Mouse (Mus musculus): Measurements from ENCODE around the gene Cma1. TPM values are rescaled to one million over a fixed set of nuclear protein-coding genes. Genes with fewer than 3 reads are reported as not detected.

Cma1 gene
- polyA plus RNA-seq (2012; rRNA removed): 0.52 and 0.98 TPM in 2 replicates

DNA sequence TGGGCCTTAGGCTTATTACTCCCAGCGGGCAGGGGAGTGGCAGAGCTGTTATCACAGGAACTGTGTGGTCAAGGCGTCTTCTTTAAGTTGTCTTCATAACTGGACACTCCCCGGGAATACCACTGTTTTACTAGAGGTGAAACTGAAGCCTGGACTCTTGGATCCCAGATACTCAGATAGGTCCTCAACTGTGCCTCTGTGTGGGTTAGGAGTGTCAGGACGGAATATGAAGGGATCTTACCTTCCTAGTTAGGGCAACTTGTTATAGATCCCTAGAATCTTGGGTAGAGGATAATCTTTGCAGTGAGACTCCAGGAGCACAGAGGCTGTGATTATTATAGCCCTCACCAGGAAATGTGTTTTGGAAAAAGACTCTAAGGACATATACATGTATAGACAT, at the start of gene Cma1:
Gene Cma1, minus strand, starts transcription at position 101 of the 400 bp plus-strand sequence.

DNA sequence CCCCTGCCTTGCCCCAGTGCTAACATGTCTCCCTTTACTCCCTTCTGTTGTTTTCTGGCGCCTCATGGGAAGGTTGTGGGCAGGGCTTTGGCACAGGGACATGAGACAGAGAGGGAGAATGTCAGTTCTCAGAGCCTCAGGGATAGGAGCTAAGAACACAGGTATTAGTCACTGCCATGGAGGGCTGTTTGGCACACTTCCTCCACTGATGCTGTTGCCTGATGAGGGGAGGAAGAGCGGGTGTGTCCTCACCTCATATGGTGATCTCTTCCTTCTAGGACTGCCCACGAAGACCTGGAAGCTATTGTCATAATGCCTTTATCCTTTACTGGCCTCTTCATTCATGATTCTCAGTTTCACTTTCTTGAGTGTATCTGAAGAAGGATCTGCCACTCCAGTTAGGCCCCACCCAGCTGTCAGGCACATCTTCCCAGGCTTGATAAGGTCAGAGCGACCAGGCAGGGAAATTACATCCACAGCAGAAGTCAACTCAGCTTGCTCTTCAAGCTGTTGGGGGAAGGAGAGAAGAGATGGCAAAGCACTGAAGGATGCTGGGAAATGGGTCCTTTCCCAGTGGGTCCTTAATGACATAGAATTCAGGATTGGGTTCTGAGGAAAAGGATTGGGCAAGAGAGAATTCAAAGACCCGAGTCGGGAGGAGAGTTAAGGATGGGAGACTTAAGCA, 6.0 kb upstream of the Cma1 start, which contains the start of gene Cma2:
Gene Cma2, plus strand, starts transcription at position 635 of the 685 bp plus-strand sequence.

DNA sequence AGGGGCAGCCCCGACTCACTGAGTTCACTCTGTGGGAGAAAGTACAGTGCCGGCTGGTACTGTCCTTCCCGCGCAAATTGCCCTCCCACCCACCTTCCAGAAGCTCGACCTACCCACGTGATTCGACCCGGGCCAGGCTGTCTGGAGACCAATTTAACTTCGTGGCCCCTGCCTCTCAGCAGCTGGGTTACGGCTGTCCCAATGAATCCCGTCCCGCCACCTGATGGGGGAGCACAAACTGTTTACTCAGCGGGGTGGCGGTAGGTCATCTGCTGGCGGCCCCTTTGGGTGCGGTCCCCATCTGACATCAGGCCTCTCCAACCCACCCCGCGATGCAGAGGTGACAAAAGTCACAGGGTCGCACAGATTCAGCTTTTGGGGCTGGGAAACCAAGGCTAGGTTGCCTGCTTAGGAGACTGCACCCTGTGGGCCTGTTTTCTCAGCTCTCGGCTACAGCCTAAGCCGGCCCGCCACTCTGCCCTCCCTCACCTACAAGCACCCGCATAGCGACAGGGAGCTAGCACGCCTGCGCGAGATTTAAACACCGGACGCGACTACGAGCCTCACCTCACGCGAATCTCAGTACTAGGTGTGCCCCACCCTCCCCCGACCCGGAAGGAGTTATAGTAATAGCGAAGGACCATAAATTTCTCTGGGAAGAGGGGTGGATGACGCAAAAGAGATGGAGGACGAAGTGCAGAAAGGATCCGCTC, 44.6 kb downstream of the Cma1 start, which contains the start of gene Sdr39u1:
Gene Sdr39u1, minus strand, starts transcription at position 593 of the 713 bp plus-strand sequence.

Other genes with a start within 250 kb of the Cma1 start
- 0.56 and 0.90 TPM in 2 replicates for gene Tgm1, start 230.7 kb downstream of the Cma1 start, polyA plus RNA-seq (2012; rRNA removed)
- 46.1 and 50.9 TPM in 2 replicates for gene Rabggta, start 222.4 kb downstream of the Cma1 start, polyA plus RNA-seq (2012; rRNA removed)
- gene Dhrs1, start 199.0 kb downstream of the Cma1 start, polyA plus RNA-seq (2012; rRNA removed): 60.1 and 67.8 TPM in 2 replicates
- gene Nop9, start 199.0 kb downstream of the Cma1 start, polyA plus RNA-seq (2012; rRNA removed): 10.2 and 12.2 TPM in 2 replicates
- gene Cideb, start 186.2 kb downstream of the Cma1 start, polyA plus RNA-seq (2012; rRNA removed): 78.1 and 83.2 TPM in 2 replicates
- 1.9 and 2.0 TPM in 2 replicates for gene Ltb4r2, start 183.2 kb downstream of the Cma1 start, polyA plus RNA-seq (2012; rRNA removed)
- gene Ltb4r1, start 178.7 kb downstream of the Cma1 start, polyA plus RNA-seq (2012; rRNA removed): 1.5 and 2.1 TPM in 2 replicates
- 7.3 and 12.7 TPM in 2 replicates for gene Adcy4, start 160.6 kb downstream of the Cma1 start, polyA plus RNA-seq (2012; rRNA removed)
- 29.1 and 36.1 TPM in 2 replicates for gene Ripk3, start 155.8 kb downstream of the Cma1 start, polyA plus RNA-seq (2012; rRNA removed)
- 20.1 and 23.7 TPM in 2 replicates for gene Nfatc4, start 121.5 kb downstream of the Cma1 start, polyA plus RNA-seq (2012; rRNA removed)
- gene Nynrin, start 90.7 kb downstream of the Cma1 start, polyA plus RNA-seq (2012; rRNA removed): 4.1 and 4.5 TPM in 2 replicates
- gene Cbln3, start 60.3 kb downstream of the Cma1 start, polyA plus RNA-seq (2012; rRNA removed): 2.8 TPM in 2 replicates
- 44.3 and 49.9 TPM in 2 replicates for gene Khnyn, start 59.7 kb downstream of the Cma1 start, polyA plus RNA-seq (2012; rRNA removed)
- gene Sdr39u1, start 44.4 kb downstream of the Cma1 start, polyA plus RNA-seq (2012; rRNA removed): 36.9 and 38.3 TPM in 2 replicates
- gene Cma2, start 6.3 kb upstream of the Cma1 start, polyA plus RNA-seq (2012; rRNA removed): not detected in 2 replicates
- gene Mcpt1, start 73.3 kb upstream of the Cma1 start, polyA plus RNA-seq (2012; rRNA removed): 0.27 and 1.2 TPM in 2 replicates
- gene Mcpt9, start 85.8 kb upstream of the Cma1 start, polyA plus RNA-seq (2012; rRNA removed): not detected in 2 replicates
- 0.29 TPM in 1 of 2 replicates, not detected in the other for gene Mcpt2, start 97.4 kb upstream of the Cma1 start, polyA plus RNA-seq (2012; rRNA removed)
- 0.16 and 0.17 TPM in 2 replicates for gene Mcpt4, start 117.6 kb upstream of the Cma1 start, polyA plus RNA-seq (2012; rRNA removed)
- not detected in 2 replicates for gene Mcpt8, start 140.6 kb upstream of the Cma1 start, polyA plus RNA-seq (2012; rRNA removed)
- gene Ctsg, start 157.9 kb upstream of the Cma1 start, polyA plus RNA-seq (2012; rRNA removed): not detected in 2 replicates
- gene Gzme, start 175.9 kb upstream of the Cma1 start, polyA plus RNA-seq (2012; rRNA removed): not detected in 2 replicates
- gene Gzmd, start 187.9 kb upstream of the Cma1 start, polyA plus RNA-seq (2012; rRNA removed): not detected in 2 replicates
- gene Gzmg, start 214.9 kb upstream of the Cma1 start, polyA plus RNA-seq (2012; rRNA removed): not detected in 2 replicates
- not detected in 2 replicates for gene Gzmn, start 229.9 kb upstream of the Cma1 start, polyA plus RNA-seq (2012; rRNA removed)